Mouse (Mus musculus): Measurements from ENCODE around the gene Akt3.

Gene Akt3

GRCm38 (mm10) chr1:176980140-176980539 is 277.9 kb downstream of the Akt3 start:
- DNase-seq, result no peak

DNA sequence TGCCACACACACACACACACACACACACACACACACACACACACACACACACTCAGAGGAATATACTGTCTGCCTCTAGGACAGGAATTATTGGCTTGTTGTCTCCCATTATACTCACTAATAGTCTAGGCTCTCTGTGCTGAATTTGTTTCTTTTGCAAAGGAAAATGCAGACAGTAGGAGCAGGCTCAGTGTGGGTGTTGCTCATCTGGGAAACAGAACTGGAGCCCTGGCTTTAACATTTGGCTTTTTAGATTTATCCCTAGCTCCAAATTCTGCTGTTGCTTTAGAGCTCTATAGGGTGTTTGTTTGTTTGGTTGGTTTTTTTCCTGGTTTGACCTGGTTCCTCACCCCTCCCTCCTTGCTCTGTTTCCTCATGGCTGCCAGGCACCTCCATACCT is 278.8 kb downstream of the Akt3 start:
- no peak for DNase-seq

DNA sequence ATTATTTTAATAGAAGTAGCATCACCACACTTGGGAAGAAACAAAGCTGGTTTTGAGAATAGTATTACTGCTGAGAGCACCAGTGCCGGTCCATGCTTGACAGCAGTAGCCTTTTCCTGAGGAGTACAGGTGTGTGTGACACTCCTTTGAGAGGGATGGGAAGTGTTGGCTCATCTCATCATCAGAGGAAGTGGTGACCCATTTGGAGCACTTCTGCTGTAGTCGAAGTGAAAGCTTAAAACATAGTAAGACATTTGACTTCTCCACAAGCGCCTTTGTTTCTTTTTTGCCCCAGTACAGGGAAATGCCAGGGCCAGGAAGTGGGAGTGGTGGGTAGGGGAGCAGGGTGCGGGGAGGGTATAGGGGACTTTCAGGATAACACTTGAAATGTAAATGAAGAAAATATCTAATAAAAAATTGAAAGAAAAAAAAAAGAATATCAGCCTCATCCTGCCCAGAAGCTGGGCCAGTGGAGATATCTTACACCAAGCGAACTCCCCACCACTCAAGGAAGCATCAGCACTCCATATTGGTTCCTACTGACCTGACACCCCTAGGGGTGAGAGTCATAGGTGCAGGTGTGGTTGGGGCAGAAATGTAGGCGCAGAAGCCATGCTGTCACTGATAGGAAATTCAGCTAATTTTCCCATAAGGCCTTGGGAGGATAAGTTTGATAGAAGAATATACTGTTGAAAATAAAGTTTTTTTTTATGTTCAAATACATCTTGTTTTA is 284.5 kb downstream of the Akt3 start:
- no peak for DNase-seq

GRCm38 (mm10) chr1:176971479-176971797 is 286.6 kb downstream of the Akt3 start:
- DNase-seq, result no peak

GRCm38 (mm10) chr1:176970635-176971478 is 287.1 kb downstream of the Akt3 start:
- no peak for DNase-seq
